Mouse (Mus musculus): ENCODE results near the gene Mpig6b.

Gene Mpig6b

GRCm38 (mm10) chr17:35066084-35066483, at the start of gene Mpig6b:
Mpig6b (minus strand) TSS chr17:35066184.
- no peak for DNase-seq

- peak; percentile 72 for DNase-seq
These were observed 49.3 kb upstream of the Mpig6b start, which contains the start of gene Ly6g5b for GRCm38 (mm10) chr17:35115046-35116019. Ly6g5b (minus strand) TSS chr17:35115428.

DNA sequence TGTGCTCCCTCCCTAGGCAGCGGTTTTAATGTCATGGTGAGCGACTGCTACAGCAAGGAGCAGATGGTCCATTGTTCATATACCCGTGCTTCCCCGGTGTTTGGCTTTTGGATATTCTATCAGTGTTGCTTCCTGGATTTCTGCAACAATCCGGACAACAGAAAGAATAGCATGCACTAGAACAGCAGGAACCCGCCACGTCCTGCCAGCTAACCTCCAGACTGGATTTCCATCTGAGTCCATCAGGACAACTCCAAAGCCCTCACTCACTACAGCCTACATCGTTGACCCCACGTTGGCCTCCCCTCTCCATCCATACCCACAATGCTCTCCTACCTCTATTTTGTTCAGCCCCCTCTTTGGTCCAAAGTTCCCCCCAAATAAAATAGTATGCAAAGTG, 45.8 kb upstream of the Mpig6b start:
- no peak for DNase-seq

- DNase-seq: no peak
These were observed 42.1 kb upstream of the Mpig6b start, which contains the start of gene Ly6g5c for GRCm38 (mm10) chr17:35108097-35108496. Ly6g5c (plus strand) TSS chr17:35108279.

DNA sequence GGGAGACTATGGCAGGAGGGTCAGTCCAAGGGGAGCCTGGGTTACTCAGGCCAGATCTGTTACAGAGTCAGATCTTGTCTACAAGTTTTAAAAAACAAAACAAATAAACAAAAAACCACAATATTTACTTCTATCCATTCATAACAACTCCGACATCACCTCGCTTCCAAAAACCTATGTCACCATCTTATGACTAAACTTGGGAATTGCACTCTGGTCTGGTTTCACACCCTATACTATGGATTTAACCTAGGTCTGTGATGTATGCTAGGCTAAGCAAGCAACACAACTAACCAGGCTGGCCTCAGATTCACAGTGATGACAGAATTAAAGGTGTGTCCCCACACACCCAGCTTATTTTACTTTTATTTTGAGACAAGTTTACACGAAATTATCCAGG, 40.5 kb upstream of the Mpig6b start:
- no peak for DNase-seq

- peak; percentile 40 for DNase-seq
These were observed 39.9 kb upstream of the Mpig6b start for GRCm38 (mm10) chr17:35105740-35106389.

- no peak for DNase-seq
These were observed 38.8 kb upstream of the Mpig6b start for GRCm38 (mm10) chr17:35104754-35105153.

- no peak for DNase-seq
These were observed 38.1 kb upstream of the Mpig6b start for GRCm38 (mm10) chr17:35104079-35104478.

DNA sequence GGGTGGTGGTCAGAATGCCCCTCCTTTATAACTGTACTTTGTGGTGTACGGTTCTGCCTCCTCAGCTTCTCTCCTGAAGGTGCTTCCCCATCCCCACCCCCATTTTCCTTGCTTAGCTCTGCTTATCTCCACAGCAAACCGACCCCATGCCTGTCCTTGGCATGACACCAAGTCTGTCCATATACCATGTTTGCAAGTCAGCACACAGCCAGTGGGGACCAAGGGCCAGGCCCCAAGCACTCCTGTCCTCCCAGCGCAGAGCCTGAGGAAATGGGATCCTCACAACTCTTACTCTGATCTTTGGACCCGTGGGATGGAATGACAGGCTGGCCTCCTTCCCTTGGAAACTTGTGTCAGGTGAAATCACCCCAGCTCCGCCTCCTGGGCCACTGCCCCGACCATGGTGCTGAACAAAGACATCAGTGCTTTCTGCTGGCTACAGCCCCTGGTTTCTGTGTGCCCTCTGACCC, 37.3 kb upstream of the Mpig6b start:
- no peak for DNase-seq

- no peak for DNase-seq
These were observed 36.3 kb upstream of the Mpig6b start for GRCm38 (mm10) chr17:35102299-35102698.

DNA sequence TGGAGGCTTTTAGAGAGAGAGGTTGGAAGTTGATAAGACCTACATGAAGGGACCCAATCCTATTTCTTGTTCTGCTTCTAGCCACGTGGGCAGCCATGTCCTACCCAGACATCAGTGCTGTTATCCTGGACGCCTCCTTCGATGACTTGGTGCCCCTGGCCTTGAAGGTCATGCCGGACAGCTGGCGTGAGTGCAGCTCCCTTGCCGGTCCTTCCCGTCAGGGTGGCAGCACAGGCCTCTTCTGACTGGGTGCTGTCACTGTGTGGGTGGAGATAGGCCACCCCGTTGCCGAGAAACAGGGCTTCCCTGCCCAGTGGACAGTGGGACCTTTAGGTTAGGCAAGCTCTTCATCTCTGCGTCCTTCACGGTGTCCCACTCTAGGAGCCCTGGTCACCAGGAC, 35.2 kb upstream of the Mpig6b start:
- DNase-seq: no peak

GRCm38 (mm10) chr17:35100196-35100765, 34.3 kb upstream of the Mpig6b start:
- no peak for DNase-seq

DNA sequence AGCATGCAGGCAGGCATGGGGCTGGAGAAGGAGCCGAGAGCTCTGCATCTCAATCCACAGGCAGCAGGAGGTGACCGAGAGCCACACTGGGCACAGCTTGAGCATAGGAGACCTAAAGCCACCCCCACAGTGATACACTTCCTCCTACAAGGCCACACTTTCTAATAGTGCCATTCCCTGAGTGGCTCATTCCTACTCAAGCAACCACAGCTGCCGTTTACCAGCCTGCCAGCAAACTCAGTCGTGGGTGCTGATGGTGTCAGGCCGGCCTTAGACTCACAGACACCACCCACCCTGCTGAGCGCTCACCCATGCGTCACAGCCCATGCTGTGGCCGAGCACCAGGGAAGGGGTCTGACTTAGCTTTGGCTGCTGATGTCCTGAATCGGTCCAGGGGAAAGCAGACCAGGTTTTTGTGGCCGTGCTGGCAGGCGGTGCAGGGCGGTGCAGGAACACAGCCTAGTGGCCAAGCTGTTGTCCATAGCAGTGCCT, 31.2 kb upstream of the Mpig6b start:
- peak; percentile 35 for DNase-seq

DNA sequence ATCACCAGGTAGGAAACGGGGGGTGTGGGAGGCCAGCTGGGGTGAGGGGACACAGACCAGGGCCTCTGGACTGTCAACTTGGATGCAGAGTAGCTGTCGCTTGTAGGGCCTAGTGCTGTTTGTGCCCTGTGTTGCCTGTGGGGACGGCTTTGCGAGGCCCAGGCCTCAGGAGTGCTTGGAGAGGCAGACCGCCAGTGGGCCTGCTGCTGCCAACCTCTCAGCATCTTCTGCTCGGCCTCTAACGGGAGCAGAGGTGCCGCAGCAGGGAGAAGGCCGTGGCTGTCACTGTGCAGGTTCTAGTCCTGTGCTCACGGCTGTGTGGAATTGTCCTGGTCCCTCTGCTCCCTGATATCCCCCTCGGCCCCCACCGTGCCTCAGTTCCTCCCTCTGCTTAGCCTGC, 30.6 kb upstream of the Mpig6b start:
- DNase-seq: no peak

DNA sequence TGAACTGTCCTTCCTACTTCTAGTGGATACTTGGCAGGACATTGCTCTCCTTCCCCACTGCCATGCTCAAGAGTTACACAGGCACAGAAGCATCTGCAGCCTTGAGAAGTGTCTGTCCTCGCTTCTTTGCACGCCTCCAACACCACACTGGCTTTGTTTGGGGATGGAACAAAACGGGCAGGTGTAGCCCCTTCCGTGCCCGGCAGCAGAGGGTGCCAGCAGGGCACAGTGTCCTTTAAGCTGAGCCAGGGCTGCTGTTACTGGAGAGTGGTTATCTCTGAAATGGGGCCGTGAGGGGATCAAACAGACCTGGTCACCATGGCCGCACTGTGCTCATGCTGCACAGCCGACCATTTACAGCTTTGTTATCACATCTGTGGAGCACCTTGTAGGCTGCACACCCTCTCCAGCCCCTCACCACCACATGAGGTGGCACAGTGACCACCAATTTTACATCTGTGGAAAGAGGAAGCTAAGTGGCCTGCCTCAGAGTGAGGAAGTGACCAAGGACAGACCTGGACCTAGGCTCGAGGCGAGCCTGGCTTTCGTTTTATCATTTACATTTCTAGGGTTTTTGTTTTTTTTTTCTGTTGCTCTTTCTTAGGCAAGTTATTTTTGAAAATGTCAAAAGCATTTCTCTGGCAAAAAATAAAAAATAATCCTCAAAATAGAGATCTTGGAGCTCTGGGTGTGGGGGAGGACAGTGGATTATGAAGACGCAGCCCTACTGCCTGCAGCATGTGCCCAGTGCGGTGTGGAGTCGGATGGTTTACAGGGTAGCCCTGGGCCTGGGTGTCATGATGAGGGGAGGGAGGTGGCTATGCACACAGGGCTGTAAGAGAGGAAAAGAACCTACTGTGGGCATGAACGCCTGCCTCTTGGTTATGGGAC, 28.7 kb upstream of the Mpig6b start:
- DNase-seq: no peak

GRCm38 (mm10) chr17:35092403-35093198, 26.6 kb upstream of the Mpig6b start:
- no peak for DNase-seq

- no peak for DNase-seq
These were observed 24.4 kb upstream of the Mpig6b start for GRCm38 (mm10) chr17:35090166-35090932.

DNA sequence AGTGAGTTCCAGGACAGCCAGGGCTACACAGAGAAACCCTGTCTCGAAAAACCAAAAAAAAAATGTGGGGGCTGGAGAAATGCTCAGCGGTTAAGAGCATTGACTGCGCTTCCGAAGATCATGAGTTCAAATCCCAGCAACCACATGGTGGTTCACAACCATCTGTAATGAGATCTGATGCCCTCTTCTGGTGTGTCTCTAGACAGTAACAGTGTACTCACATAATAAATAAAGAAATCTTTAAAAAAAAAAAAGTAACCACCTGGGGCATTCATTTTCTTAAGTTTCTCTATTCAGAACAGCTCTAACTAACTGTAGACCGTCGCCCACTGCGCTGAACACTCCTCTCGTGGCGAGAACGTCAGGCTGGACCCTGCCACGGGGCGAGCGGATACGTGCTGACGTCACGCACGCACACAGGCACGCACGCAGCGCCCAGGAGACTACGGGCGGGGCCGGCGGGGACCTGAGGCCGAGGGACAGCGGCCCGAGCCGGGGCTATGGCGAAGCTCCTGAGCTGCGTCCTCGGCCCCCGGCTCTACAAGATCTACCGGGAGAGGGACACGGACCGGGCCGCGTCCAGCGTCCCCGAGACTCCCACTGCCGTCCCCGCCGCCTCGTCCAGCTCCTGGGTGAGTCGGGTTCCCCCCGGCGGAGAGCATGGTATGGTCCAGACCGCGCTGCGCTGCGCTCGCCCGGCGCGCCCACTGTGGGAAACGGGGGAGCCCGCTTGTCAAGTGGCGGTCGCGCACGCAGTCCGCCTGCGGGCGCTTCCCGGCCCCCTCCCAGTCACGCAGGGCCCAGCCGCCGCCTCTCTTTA, 23.1 kb upstream of the Mpig6b start, which contains the start of gene Abhd16a:
Abhd16a (plus strand) TSS at position 439 of the 820 bp plus-strand sequence.
- DNase-seq: peak; percentile 95

GRCm38 (mm10) chr17:35088151-35088550, 22.2 kb upstream of the Mpig6b start:
- peak; percentile 17 for DNase-seq

Measured in thymus, postnatal 25 days (tissue).